Mouse (Mus musculus) spleen, adult 2 months (tissue): ENCODE data around the gene Cabcoco1. TPM values are rescaled to one million over a fixed set of nuclear protein-coding genes. Genes with fewer than 3 reads are reported as not detected.
A peak's percentile ranks its signal among the peaks of the same experiment; 100 is the strongest.

Experiments used
- DNase-seq, 2 experiments: peaks; one replicate each; pipeline versions ENCODE4 v3.0.0 to v3.0.0-alpha.2; 2012 to 2021; ENCODE audit warnings: low spot score in 2 of 2, low read depth in 1 of 2
- H3K27ac ChIP-seq: fragments of 200-500 bp; 2 replicates; pipeline ENCODE4 v1.5.1; 2012; ENCODE audit warnings: low read length, inconsistent platforms; ENCODE audit not compliant: insufficient read depth
- H3K27me3 ChIP-seq: fragments of 200-500 bp; 2 replicates; pipeline ENCODE4 v1.6.1; 2012; ENCODE audit warnings: mild to moderate bottlenecking, moderate library complexity, low read length, inconsistent platforms; ENCODE audit not compliant: control insufficient read depth, insufficient read depth
- H3K36me3 ChIP-seq: fragments of 200-500 bp; 2 replicates; pipeline ENCODE4 v1.6.1; 2012; ENCODE audit warnings: mild to moderate bottlenecking, low read length, inconsistent platforms; ENCODE audit not compliant: control insufficient read depth, insufficient read depth
- H3K4me1 ChIP-seq: fragments of 200-500 bp; 2 replicates; pipeline ENCODE4 v1.6.1; 2011; ENCODE audit warnings: inconsistent platforms; ENCODE audit not compliant: control insufficient read depth, insufficient read depth, insufficient read length
- H3K4me3 ChIP-seq: fragments of 200-500 bp; 2 replicates; pipeline ENCODE4 v1.5.1; 2011; ENCODE audit warnings: mild to moderate bottlenecking, inconsistent platforms; ENCODE audit not compliant: insufficient read depth, insufficient read length; ENCODE audit errors: extremely low read depth
- CTCF ChIP-seq: fragments of 200-500 bp; IDR thresholded peaks from 2 replicates; pipeline ENCODE4 v1.5.1; 2011; ENCODE audit warnings: mild to moderate bottlenecking, inconsistent platforms; ENCODE audit not compliant: insufficient read depth, insufficient read length, insufficient replicate concordance; ENCODE audit errors: extremely low read depth
- POLR2A ChIP-seq: fragments of 200-500 bp; IDR thresholded peaks from 2 replicates; pipeline ENCODE4 v1.6.1; 2011; ENCODE audit warnings: low read depth, low read length, inconsistent platforms
- WGBS: fragments of 180-500 bp; shearing (Covaris S2); methylation state at CpG from one replicate; pipeline ENCODE4 v1.1.7; 2018; 5-methylcytosine and 5-hydroxymethylcytosine counted together
- polyA plus RNA-seq: library from polyadenylated mRNA; depleted of rRNA; stranded (reverse); fragments of >200 nt; gene quantifications from 2 replicates; pipeline ENCODE4 v1.2.3, GENCODE M21; 2012; rRNA removed

Cabcoco1 gene
- 0.08 and 0.20 TPM in 2 replicates for polyA plus RNA-seq

- Histone ChIP-seq H3K27ac (peak within 1 kb of the TSS; percentile 76), H3K36me3 (no peaks in the 10 kb centered on the region), H3K4me1 (peaks cover 3% of the 10 kb centered on the region), H3K27me3 (no peaks in the 10 kb centered on the region), H3K4me3 (peak within 1 kb of the TSS; percentile 62)
- 8% methylated on average over 17 of the region's 17 CpGs for WGBS
- DNase-seq: peak; percentile 85
- TF ChIP-seq CTCF (no peak), POLR2A (no peak)
Observed at GRCm38 (mm10) chr10:68541139-68541942, at the start of gene Cabcoco1. Cabcoco1 (minus strand) TSS chr10:68541896.

DNA sequence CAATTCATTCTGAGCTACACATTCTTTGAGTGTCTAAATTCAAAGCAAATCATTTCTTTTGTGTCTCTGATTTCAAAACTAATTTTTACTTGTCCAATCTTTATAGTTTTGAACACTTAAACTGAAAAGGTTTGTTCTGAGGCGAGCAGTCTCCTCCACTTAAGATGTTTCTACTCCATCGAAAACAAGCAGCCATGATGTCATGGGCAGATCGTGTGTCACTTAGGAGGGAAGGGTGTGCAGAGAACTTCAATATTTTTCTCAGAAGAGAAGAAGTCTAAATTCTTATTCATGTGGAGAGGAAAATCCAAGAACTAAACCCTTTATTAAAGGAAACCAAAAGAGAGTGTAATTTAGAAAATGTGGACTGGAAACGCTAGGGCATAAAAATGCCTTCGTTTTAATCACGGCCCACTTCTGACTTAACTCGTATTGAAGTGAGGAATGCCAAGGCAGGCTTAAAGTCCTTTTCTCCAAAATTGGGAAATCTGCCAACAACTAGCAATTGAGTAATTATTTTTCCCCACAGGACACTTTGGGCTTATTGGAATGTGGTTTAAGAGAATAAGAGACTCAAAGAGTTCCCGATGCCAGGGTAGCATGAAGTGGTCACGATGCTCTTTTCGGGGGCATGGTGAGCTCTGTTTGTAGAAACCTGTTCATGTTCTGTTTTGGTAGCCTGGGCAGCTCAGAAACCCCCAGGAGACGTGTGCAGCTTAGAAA lies 48.0 kb upstream of the Cabcoco1 start:
- H3K4me3 ChIP-seq: no peak overlapping the region
- H3K27me3 ChIP-seq: no peaks in the 10 kb centered on the region
- TF ChIP-seq CTCF (no peak), POLR2A (no peak)
- H3K27ac ChIP-seq: no peak overlapping the region
- no peak for DNase-seq
- H3K4me1 ChIP-seq: no peaks in the 10 kb centered on the region
- WGBS: 88% methylated on average over 11 of the region's 11 CpGs
- H3K36me3 ChIP-seq: no peaks in the 10 kb centered on the region

- Histone ChIP-seq H3K27me3 (no peaks in the 10 kb centered on the region), H3K4me3 (no peak overlapping the region), H3K27ac (no peak overlapping the region), H3K36me3 (no peaks in the 10 kb centered on the region), H3K4me1 (no peaks in the 10 kb centered on the region)
- WGBS: 91% methylated on average over 4 of the region's 4 CpGs
- no peak for DNase-seq
- TF ChIP-seq POLR2A (no peak), CTCF (no peak)
Observed at GRCm38 (mm10) chr10:68587416-68588040, 45.8 kb upstream of the Cabcoco1 start.

DNA sequence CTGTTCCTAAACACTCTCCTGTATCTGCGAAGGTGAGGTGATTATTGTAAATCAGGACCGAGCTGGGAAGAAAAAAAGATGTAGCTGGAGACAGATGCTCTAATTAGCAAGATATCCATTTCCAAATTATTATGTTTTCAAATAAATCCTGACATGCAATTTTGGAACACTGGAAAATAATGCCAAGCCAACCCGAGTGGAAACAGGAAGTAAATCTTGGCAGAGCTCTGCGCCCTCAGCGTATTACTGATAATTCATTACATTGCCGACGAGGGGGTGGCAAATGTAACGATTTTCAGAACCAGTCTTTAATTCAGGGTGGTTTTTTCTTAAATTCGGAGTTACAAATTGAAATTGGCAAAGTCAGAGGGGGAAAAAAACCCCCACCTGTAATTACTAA lies 35.6 kb upstream of the Cabcoco1 start:
- H3K27ac ChIP-seq: no peak overlapping the region
- no peaks in the 10 kb centered on the region for H3K36me3 ChIP-seq
- no peaks in the 10 kb centered on the region for H3K4me1 ChIP-seq
- WGBS: 84% methylated on average over 9 of the region's 9 CpGs
- no peak overlapping the region for H3K4me3 ChIP-seq
- no peak for DNase-seq
- no peaks in the 10 kb centered on the region for H3K27me3 ChIP-seq
- TF ChIP-seq POLR2A: no peak
- no peak for TF ChIP-seq CTCF

DNA sequence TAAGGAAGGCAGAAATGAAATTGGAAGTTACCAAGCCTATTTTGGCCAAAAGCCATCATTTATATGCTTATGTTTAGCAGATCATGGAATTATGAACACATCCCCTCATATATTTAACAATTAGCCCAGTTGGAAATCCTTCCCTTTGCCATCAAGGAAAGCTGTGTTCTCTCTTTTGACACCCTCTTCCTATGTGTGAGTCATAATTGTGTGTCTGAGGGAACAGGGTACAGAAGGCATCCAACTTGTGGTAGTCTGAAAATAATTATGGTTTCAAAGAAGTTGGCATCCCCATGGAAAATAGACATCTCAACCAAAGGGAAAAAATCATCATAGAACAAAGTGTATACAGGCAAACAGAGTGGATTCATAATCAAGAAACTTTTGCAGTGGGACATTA lies 26.5 kb upstream of the Cabcoco1 start:
- no peak for DNase-seq
- no peak for TF ChIP-seq CTCF
- no peak for TF ChIP-seq POLR2A
- Histone ChIP-seq H3K4me3 (no peak overlapping the region), H3K27me3 (no peaks in the 10 kb centered on the region), H3K36me3 (no peaks in the 10 kb centered on the region), H3K27ac (no peak overlapping the region), H3K4me1 (no peaks in the 10 kb centered on the region)

DNA sequence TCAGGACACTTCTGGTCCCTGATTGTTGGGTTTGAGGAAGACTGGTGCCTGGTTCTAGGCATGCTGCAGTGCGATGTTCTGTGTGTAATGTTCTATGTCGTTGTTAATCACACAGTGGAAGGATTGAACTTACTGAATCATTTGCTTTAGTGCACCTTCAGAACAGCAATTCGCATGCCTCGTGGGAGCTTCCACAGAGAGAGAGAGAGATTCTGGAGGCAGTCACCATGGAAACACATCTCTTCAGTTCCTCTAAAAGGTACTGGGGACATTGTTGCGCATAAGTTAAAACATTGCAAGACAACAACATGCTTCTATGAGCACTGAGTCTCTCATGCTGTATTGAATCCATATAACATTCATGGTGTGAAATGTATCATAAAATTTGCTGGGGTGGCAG lies 20.6 kb upstream of the Cabcoco1 start:
- H3K27me3 ChIP-seq: no peaks in the 10 kb centered on the region
- no peak for DNase-seq
- no peaks in the 10 kb centered on the region for H3K4me1 ChIP-seq
- H3K27ac ChIP-seq: no peak overlapping the region
- no peak overlapping the region for H3K4me3 ChIP-seq
- no peaks in the 10 kb centered on the region for H3K36me3 ChIP-seq
- TF ChIP-seq CTCF: no peak
- no peak for TF ChIP-seq POLR2A
- WGBS: 90% methylated on average over 5 of the region's 5 CpGs

DNA sequence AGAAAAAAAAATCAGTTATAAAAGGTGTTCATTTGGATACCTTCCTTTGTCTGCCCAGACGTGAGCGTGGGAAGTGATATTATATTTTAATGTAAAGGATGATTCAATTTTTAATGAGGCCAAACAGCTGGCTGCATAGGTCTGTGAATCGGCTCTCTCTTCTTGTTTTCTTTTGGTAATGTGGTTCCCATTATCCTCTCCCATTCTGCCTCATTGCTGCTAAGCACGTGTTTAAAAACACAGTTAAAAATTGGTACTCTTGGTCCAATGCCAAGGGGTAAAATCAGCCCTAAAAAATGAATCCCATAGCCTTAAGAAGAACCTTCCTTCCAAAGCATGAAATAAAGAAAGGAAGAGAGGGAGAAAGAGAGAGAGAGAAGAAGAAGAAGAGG lies 17.1 kb upstream of the Cabcoco1 start:
- H3K27me3 ChIP-seq: no peaks in the 10 kb centered on the region
- DNase-seq: no peak
- H3K4me3 ChIP-seq: no peak overlapping the region
- H3K4me1 ChIP-seq: no peaks in the 10 kb centered on the region
- no peak overlapping the region for H3K27ac ChIP-seq
- WGBS: 75% methylated on average over 4 of the region's 4 CpGs
- no peaks in the 10 kb centered on the region for H3K36me3 ChIP-seq
- TF ChIP-seq CTCF (no peak), POLR2A (no peak)
